Mouse (Mus musculus) cerebellum, adult (tissue): ENCODE data around the gene Gm10719.
"Not testable (repeated sequence)": the region's sequence is repeated elsewhere in the genome, so short reads cannot be mapped to it uniquely, and the experiment has no call there.

Source experiments
- ATAC-seq: cut with Nextera tagmentation; 2 replicates; pipeline ENCODE4 v1.9.2; 2017; ENCODE audit warnings: mild to moderate bottlenecking, moderate library complexity, mixed read lengths; ENCODE audit not compliant: insufficient number of reproducible peaks, low FRiP score, low TSS enrichment

Gene Gm10719

DNA sequence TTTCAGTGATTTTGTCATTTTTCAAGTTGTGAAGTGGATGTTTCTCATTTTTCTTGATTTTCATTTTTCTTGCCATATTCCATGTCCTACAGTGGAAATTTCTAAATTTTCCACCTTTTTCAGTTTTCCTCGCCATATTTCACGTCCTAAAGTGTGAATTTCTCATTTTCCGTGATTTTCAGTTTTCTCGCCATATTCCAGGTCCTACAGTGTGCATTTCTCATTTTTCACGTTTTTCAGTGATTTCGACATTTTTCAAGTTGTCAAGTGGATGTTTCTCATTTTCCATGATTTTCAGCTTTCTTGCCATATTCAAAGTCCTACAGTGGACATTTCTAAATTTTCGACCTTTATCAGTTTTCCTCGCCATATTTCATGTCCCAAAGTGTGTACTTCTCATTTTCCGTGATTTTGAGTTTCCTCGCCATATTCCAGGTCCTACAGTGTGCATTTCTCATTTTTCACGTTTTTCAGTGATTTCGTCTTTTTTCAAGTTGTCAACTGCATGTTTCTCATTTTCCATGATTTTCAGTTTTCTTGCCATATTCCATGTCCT, 7.8 kb downstream of the Gm10719 start, which contains the start of gene Gm10717:
TSS of gene Gm10717 (plus strand) at position 506 of the 556 bp plus-strand sequence.
- not testable (repeated sequence) for ATAC-seq

DNA sequence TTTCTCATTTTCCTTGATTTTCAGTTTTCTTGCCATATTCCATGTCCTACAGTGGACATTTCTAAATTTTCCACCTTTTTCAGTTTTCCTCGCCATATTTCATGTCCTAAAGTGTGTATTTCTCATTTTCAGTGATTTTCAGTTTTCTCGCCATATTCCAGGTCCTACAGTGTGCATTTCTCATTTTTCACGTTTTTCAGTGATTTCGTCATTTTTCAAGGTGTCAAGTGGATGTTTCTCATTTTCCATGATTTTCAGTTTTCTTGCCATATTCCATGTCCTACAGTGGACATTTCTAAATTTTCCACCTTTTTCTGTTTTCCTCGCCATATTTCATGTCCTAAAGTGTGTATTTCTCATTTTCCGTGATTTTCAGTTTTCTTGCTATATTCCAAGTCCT, 8.4 kb downstream of the Gm10719 start:
- not testable (repeated sequence) for ATAC-seq

DNA sequence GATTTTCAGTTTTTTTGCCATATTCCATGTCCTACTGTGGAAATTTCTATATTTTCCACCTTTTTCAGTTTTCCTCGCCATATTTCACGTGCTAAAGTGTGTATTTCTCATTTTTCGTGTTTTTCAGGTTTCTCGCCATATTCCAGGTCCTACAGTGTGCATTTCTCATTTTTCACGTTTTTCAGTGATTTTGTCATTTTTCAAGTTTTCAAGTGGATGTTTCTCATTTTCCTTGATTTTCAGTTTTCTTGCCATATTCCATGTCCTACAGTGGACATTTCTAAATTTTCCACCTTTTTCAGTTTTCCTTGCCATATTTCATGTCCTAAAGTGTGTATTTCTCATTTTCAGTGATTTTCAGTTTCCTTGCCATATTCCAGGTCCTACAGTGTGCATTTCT, 8.9 kb downstream of the Gm10719 start:
- ATAC-seq = not testable (repeated sequence)

DNA sequence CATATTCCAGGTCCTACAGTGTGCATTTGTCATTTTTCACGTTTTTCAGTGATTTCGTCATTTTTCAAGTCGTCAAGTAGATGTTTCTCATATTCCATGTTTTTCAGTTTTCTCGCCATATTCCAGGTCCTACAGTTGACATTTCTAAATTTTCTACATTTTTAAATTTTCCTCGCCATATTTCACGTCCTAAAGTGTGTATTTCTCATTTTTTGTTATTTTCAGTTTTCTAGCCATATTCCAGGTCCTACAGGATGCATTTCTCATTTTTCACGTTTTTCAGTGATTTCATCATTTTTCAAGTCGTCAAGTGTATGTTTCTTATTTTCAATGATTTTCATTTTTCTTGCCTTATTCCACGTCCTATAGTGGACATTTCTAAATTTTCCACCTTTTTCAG, 9.5 kb downstream of the Gm10719 start:
- ATAC-seq = not testable (repeated sequence)

DNA sequence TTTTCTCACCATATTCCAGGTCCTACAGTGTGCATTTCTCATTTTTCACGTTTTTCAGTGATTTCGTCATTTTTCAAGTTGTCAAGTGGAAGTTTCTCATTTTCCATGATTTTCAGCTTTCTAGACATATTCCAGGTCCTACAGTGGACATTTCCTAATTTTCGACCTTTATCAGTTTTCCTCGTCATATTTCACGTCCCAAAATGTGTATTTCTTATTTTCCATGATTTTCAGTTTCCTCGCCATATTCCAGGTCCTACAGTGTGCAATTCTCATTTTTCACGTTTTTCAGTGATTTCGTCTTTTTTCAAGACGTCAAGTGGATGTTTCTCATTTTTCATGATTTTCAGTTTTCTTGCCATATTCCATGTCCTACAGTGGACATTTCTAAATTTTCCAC, 10.0 kb downstream of the Gm10719 start:
- ATAC-seq = not testable (repeated sequence)

DNA sequence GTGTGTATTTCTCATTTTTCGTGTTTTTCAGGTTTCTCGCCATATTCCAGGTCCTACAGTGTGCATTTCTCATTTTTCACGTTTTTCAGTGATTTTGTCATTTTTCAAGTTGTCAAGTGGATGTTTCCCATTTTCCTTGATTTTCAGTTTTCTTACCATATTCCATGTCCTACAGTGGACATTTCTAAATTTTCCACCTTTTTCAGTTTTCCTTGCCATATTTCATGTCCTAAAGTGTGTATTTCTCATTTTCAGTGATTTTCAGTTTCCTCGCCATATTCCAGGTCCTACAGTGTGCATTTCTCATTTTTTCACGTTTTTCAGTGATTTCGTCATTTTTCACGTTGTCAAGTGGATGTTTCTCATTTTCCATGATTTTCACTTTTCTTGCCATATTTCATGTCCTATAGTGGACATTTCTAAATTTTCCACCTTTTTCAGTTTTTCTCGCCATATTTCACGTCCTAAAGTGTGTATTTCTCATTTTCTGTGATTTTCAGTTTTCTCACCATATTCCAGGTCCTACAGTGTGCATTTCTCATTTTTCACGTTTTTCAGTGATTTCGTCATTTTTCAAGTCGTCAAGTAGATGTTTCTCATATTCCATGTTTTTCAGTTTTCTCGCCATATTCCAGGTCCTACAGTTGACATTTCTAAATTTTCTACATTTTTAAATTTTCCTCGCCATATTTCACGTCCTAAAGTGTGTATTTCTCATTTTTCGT, 12.2 kb downstream of the Gm10719 start:
- not testable (repeated sequence) for ATAC-seq

DNA sequence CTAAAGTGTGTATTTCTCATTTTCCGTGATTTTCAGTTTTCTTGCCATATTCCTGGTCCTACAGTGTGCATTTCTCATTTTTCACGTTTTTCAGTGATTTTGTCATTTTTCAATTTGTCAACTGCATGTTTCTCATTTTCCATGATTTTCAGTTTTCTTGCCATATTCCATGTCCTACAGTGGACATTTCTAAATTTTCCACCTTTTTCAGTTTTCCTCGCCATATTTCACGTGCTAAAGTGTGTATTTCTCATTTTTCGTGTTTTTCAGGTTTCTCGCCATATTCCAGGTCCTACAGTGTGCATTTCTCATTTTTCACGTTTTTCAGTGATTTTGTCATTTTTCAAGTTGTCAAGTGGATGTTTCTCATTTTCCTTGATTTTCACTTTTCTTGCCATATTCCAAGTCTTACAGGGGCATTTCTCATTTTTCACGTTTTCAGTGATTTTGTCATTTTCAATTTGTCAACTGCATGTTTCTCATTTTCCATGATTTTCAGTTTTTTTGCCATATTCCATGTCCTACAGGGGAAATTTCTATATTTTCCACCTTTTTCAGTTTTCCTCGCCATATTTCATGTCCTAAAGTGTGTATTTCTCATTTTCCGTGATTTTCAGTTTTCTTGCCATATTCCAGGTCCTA, 13.6 kb downstream of the Gm10719 start:
- ATAC-seq = not testable (repeated sequence)

DNA sequence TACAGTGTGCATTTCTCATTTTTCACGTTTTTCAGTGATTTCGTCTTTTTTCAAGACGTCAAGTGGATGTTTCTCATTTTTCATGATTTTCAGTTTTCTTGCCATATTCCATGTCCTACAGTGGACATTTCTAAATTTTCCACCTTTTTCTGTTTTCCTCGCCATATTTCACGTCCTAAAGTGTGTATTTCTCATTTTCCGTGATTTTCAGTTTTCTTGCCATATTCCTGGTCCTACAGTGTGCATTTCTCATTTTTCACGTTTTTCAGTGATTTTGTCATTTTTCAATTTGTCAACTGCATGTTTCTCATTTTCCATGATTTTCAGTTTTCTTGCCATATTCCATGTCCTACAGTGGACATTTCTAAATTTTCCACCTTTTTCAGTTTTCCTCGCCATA, 17.1 kb downstream of the Gm10719 start, which contains the start of gene Gm17535:
TSS of gene Gm17535 (plus strand) at position 301 of the 400 bp plus-strand sequence.
- ATAC-seq = not testable (repeated sequence)

DNA sequence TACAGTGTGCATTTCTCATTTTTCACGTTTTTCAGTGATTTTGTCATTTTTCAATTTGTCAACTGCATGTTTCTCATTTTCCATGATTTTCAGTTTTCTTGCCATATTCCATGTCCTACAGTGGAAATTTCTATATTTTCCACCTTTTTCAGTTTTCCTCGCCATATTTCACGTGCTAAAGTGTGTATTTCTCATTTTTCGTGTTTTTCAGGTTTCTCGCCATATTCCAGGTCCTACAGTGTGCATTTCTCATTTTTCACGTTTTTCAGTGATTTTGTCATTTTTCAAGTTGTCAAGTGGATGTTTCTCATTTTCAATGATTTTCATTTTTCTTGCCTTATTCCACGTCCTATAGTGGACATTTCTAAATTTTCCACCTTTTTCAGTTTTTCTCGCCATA, 19.4 kb downstream of the Gm10719 start, which contains the start of gene Gm10715:
TSS of gene Gm10715 (plus strand) at position 301 of the 400 bp plus-strand sequence.
- ATAC-seq = not testable (repeated sequence)

DNA sequence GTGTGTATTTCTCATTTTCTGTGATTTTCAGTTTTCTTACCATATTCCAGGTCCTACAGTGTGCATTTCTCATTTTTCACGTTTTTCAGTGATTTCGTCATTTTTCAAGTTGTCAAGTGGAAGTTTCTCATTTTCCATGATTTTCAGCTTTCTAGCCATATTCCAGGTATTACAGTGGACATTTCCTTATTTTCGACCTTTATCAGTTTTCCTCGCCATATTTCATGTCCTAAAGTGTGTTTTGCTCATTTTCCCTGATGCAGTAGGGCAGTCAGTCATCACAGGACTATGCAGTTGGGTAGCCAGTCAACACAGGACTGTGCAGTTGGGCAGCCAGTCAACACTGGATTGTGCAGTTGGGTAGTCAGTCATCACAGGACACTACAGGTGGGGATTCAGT, 21.0 kb downstream of the Gm10719 start:
- not testable (repeated sequence) for ATAC-seq
